Mouse (Mus musculus) left cerebral cortex, postnatal 36 days (tissue): ENCODE measurements at regions not wholly inside any gene's neighbourhood (a gene's known extent, or its start where the extent isn't known, plus 50 kb on each side); places are given as distances from the start of the nearest gene placed in this dataset.

Experiments used
- DNase-seq, 2 experiments: peaks; one replicate each; pipeline ENCODE4 v3.0.0; 2021 to 2022; ENCODE audit warnings: low spot score in 2 of 2, mixed read lengths in 1 of 2
- intact Hi-C: fragments of 180-260 bp; cut with DNase I; formaldehyde crosslinking; loops from one replicate; pipeline ENCODE4 v1.15.1; 2025

GRCm38 (mm10) chr8:115432396-115433040, 275.1 kb downstream of the Maf start:
- DNase-seq = peak in 1 of 2 experiments; percentile 9
- intact Hi-C loops = no loop called here

DNA sequence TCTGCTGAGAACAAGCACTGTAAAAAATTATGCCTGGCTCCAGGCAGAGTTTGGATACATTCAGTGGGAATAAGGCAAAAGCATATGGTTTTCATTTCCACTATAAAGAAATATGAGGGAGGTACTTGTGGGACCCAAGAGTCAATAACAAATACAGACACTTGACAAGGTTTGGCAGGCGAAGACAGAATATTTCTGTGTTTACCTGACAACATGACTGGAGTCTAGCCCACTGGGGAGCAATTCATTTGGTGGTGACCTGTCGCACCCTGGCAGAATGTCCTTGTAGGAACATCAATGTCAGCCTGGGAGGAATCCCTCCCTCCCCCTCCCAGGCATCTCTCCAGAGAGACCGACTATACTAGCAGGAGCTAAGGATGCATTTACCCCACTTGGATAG, 276.8 kb downstream of the Maf start:
- no peak for DNase-seq
- intact Hi-C loops = no loop called here

GRCm38 (mm10) chr8:115429291-115429883, 278.2 kb downstream of the Maf start:
- no peak for DNase-seq
- intact Hi-C loops = no loop called here

GRCm38 (mm10) chr8:115428528-115429290, 278.9 kb downstream of the Maf start:
- intact Hi-C loops = no loop called here
- DNase-seq = no peak

DNA sequence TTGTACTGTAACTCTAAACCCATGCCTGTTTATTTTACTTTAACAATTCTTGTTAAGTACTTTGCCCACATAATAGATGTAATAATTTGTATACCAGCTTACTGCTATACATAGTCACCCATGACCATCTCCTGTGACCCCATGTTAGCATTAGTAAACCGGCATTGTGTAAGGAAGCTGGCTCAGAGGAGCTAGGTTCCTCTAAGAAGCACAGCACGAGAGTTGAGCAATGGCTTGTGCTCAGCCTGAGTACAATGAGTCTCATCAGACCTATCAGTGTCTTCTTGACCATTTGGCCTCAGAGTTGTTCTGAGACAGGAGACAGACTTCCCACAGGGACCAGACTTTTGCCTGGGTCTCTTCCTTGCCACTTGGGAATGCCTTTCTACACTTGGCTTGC, 279.6 kb downstream of the Maf start:
- intact Hi-C loops = no loop called here
- DNase-seq = no peak

DNA sequence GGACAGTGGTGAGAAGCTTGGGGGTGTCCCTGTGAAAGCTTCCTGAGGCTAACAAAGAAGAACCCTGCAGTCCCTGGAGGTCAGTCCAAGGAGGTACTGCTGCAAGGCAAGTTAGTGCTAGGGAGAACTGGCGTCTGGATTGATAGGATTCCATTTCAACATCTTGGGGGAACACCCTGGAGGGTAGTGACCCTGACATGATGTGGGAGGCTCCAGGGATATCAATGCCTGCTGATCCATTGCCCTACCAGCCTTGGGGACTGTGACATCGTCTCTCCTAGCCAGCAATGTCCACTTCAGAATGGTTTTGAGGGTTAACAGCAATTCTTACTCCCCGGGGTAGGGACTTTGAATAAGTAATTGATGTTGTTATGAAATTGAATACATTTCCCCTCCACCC, 280.1 kb downstream of the Maf start:
- no peak for DNase-seq
- intact Hi-C loops = no loop called here

DNA sequence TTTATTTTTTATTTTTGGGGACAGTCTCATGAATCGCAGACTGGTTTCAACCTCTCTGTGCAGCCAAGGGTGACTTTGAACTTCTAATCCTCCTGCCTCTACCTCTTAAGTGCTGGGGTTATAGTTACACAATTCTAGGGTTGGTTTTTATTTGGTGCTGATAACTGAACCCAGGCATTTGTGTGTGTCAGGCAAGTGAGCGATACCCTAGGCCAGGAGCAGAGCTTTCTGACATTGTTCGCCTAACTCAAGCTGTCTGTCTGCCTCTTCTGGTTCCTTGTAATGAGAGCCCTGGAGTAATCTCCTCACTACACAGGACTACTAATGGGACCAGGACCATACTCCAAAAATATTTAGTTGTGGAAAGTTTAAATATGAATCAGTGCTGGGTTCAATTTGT, 281.1 kb downstream of the Maf start:
- DNase-seq = no peak
- intact Hi-C loops = no loop called here

GRCm38 (mm10) chr8:115425360-115425759, 282.2 kb downstream of the Maf start:
- intact Hi-C loops = no loop called here
- DNase-seq = no peak

- intact Hi-C loops = no loop called here
- DNase-seq = no peak
Measured at GRCm38 (mm10) chr8:115423682-115424081, 283.9 kb downstream of the Maf start.

DNA sequence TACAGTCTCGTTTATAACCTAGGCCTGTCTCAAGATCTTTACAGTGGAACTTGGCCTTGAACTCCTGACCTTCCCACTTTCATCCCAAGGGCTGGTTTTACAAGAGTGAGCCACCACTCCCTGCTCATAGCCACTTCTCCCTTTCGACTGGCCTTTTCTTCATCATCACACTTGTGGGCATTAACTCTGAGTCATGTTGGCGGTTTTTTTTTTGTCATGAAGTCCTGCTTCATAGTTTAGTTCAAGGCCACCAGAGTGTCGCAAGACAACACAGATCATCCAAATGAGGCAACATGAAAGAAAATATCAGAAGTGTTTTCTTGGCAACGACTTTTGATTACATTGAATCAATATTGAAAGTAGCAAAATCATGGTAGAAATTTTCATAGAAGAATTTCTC, 284.5 kb downstream of the Maf start:
- intact Hi-C loops = no loop called here

DNA sequence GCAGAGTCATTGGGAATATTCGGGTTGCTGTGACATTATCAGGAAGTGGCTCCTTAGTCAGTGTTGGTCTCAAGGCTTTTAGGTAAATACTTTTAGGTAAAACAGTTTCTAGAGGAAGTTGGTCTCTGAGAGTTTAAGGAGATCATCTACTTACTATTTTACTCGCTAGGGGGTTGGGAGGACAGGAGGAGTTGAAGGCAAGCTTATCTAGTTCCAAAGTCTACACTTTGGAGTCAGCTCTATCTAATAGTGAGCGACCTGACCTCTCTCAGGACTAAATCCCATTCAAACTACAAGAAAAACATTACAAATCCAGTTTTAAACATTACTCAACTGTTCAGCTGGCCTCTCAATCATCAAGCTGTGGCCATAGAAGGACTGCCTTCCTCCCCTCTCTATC, 287.1 kb downstream of the Maf start:
- intact Hi-C loops = no loop called here
- DNase-seq = no peak

More for the DNA sequence above, 284.5 kb downstream of the Maf start:
- no peak for DNase-seq

GRCm38 (mm10) chr8:115420131-115420530, 287.5 kb downstream of the Maf start:
- intact Hi-C loops = no loop called here
- no peak for DNase-seq

- intact Hi-C loops = no loop called here
- DNase-seq = no peak
Measured at GRCm38 (mm10) chr8:115418056-115418455, 289.5 kb downstream of the Maf start.

DNA sequence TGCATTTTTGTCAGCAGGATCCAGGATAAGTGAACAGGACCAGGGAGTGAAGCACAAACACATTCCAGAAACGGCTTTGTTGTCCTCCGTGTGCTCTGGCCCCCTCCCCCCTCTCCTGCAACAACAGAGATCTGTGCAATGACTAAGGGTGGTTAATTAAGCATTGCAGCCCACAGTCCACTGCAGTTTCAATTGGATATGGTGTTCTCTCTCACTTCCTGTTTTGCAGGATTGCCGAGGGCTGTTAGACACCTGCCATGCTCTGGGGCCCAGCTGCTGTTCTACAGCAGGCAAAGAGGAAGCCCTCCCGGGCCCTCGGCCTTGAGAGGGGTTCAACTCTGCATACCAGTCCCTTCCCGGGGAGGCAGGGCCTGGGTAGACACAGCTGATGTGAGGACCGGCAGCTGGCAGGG, 293.5 kb downstream of the Maf start:
- DNase-seq = peak; percentile 8 to 11
- intact Hi-C loops = no loop called here

DNA sequence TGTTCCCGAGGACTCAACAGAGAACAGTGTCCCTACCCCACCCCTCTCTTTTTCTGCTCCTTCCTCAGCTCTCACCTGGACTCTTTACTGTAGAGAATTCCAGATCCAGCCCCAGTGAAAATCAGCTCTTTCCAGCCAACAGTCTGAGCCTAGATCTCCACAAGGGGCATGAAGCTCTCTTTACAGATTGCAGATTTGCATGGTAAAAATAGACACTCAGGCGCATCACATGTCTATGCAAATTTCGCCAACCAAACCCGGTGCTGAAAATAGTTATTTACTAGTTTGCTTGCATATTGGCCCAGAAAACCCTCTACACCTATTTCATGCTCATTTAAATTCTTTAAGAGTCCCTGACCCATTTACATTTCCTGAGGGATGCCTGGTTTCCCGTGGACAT, 295.8 kb downstream of the Maf start:
- DNase-seq = no peak
- intact Hi-C loops = no loop called here

DNA sequence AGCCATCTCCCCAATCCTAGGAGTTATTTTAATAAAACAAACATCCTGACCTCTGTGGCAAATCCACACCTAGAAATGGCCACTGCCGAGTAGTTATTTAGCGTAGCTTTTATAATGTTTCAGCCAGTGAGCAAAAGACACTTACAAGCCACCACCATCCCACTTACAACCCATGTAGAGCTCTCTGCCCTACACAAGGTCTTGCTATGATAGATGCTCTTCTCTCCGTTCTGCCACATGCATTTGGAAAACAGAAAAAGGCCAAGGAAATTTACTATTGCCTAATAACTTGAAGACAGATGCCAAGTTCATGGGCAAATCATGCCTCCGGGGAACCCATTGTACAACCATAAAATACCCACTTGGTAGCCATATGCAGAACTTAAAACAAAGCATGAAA, 296.5 kb downstream of the Maf start:
- DNase-seq = no peak
- intact Hi-C loops = no loop called here

DNA sequence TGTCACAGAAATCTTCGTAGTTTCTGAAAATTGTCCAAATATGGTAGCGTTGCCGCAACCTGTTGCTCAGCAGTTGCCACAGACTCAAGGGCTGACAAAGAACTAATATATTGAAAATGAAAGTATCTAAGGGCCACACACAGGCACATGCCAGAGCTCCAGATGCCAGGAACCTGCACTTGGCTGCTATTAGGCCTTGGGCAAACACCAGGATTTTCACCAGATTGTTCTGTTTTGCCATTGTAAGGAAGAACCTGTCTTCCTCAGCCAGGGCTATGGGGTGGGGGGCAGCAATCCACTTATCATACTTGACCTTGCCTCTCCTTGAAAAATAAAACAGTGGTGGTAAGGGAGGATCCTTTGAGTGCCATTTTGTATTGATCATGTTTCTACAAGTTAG, 297.4 kb downstream of the Maf start:
- no peak for DNase-seq
- intact Hi-C loops = no loop called here

GRCm38 (mm10) chr8:115407535-115407934, 300.1 kb downstream of the Maf start:
- DNase-seq = no peak

DNA sequence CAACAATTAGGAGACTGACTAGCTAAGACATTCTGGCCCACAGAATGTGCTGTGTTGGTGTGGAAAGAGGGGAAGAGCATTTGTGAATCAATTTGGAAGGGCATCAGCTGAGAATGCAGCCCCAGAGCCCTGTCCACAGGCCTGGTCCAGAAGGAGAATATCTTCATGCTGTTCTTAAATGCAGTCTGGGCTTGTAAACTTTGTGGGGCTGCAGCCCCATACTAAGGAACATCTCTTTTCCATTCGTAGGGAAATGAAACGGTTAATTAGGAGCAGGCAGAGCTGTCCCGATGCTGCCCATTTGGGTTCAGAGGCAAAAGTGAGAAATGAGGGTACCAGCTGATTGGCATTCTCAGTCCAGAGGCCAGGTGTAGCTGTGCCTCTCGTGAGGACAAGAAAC, 304.0 kb downstream of the Maf start:
- intact Hi-C loops = loop anchor here (10.0 kb wide), 1 partner anchor 301 kb away; the partner anchor contains the start of gene Maf
- no peak for DNase-seq

More at GRCm38 (mm10) chr8:115407535-115407934, 300.1 kb downstream of the Maf start:
- intact Hi-C loops = loop anchor here (10.0 kb wide), 1 partner anchor 297 kb away; the partner anchor contains the start of gene Maf

DNA sequence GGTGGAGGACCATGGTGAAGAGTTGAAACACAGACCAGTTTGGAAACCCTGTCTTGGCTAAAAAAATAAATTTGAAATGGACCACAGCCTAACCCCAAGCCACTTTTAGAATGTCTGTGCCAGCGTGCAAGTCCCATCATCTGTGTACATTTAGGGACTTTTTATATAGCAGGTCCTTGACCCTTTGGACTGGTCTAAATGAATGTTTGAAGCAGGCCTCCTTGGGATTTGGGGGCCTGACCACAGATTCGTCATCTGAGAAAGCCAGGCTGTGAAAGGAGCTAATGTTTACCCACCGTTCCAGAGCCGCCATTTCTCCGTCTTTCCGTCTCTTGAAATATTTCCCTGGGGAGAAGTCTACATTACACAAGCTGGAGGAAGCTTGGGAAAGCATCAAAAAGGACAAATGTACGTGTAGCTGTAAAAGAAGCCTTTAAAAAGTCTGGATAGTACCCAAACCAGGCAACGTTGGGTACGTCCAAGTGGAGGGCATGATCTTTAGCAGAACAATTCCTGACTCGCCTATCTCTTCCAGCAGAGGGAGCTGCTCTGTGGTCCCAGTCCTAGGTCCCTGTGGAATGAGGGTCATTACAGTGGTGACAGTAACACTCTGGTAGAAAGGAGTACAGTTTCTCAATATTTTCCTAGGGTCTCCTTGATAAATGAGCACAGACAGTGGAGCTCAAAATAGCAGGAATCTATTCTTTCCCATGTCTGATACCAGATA, 305.0 kb downstream of the Maf start:
- intact Hi-C loops = loop anchor here (10.0 kb wide), 1 partner anchor 302 kb away; the partner anchor contains the start of gene Maf
- DNase-seq = no peak
